In the genomic region with DNA sequence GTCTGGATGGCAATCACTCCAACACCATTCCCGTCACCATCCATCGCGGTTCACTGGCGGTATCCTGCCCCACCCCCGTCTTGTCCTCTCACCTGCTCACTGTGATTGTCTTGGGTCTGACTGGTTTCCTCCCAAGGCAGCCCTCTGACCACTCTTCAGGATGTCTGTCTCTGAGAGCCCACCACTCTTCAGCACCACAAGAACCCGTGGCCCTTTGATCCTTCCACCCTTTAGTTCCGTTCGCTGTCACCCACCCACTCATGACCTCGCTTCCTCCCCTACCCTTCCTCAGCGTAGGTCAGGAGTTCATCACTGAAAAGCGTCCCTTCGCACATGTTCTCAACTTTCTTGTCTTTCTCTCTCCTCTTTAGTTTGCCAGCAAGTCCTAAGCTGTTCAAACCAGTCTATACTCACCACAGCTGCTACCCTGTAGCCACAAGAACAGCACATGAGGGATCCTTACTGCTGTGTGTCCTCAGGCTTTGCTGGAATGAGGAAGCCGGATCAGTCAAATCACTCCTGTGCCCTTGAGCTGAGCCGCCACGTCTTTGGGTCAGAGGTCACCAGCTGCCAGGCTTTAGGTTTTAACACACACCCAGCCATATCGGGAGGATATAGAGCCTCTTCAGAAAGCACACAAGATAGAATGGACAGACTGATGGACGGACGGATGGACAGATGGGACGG, we compare ENCODE assay signal across 10 mouse cellular contexts. TPM values are rescaled to one million over a fixed set of nuclear protein-coding genes. Genes with fewer than 3 reads are reported as not detected.
DNase-seq lines count a peak whose midpoint lies in the region; ATAC-seq lines count a peak whose summit lies in the region.
"Had no signal": no experiment of that assay in that cellular context is flagged by ENCODE, and none has a peak within 500 bp of the region (broad histone marks: within the 10 kb centered on the region; RNA-seq: fewer than 3 reads in every experiment).

No protein-coding gene starts in this region.

- DNase-seq in limb, embryonic 10.5 days (ENCODE audit: low spot score): no peak
- peak; percentile 9 to 22 for DNase-seq in CD8-positive naive resting alpha-beta T cell, adult 2 months (ENCODE audit: low read depth in 2 of 2, low spot score in 2 of 2)
- no peak for DNase-seq in right cerebral cortex, postnatal 25 days
- DNase-seq in heart, adult 11 months: no peak
- no peak for DNase-seq in ovary, postnatal 14 days (ENCODE audit: low spot score)
- DNase-seq: heart, adult 18-20 months; liver, embryonic 13.5 days had no signal

- H3K4me2 ChIP-seq in limb, embryonic 12.5 days: no peak overlapping the region
- H3K4me2 ChIP-seq: liver, embryonic 13.5 days had no signal

- no peaks in the 10 kb centered on the region for H3K36me3 ChIP-seq in limb, embryonic 12.5 days
- H3K36me3 ChIP-seq in limb, embryonic 10.5 days: no peaks in the 10 kb centered on the region
- H3K36me3 ChIP-seq: liver, embryonic 13.5 days had no signal

- no peaks in the 10 kb centered on the region for H3K27me3 ChIP-seq in limb, embryonic 12.5 days
- H3K27me3 ChIP-seq in limb, embryonic 10.5 days (ENCODE audit: low read depth, poor library complexity, severe bottlenecking): no peaks in the 10 kb centered on the region
- H3K27me3 ChIP-seq: liver, embryonic 13.5 days had no signal

- H3K9me3 ChIP-seq in limb, embryonic 12.5 days: no peaks in the 10 kb centered on the region
- no peaks in the 10 kb centered on the region for H3K9me3 ChIP-seq in limb, embryonic 10.5 days (replicated peaks)
- H3K9me3 ChIP-seq: liver, embryonic 13.5 days had no signal

- H3K27ac ChIP-seq in limb, embryonic 12.5 days: no peak overlapping the region
- H3K27ac ChIP-seq in limb, embryonic 10.5 days: no peak overlapping the region
- peak overlapping the region; percentile 40 for H3K27ac ChIP-seq in brown adipose tissue, adult 24 weeks (replicated peaks; ENCODE audit: low read depth, low read length)
- H3K27ac ChIP-seq: liver, embryonic 13.5 days had no signal

- ATAC-seq in limb, embryonic 12.5 days (ENCODE audit: insufficient number of reproducible peaks, insufficient read depth, low FRiP score, low TSS enrichment, low read depth): peak; percentile 45; the same call in 1 of the 2 replicates
- ATAC-seq in neutrophil, adult 5-6 weeks (ENCODE audit: extremely low read depth, insufficient number of reproducible peaks, low FRiP score, poor library complexity, severe bottlenecking): peak; percentile 7; the same call in 1 of the 2 replicates

- 73% methylated on average over 19 of the region's 19 CpGs for WGBS in limb, embryonic 12.5 days
- 75% methylated on average over 19 of the region's 19 CpGs for WGBS in limb, embryonic 10.5 days

- H3K9ac ChIP-seq in limb, embryonic 12.5 days (replicated peaks): no peak overlapping the region
- H3K9ac ChIP-seq: liver, embryonic 13.5 days had no signal

- H3K4me3 ChIP-seq in limb, embryonic 12.5 days (replicated peaks): no peak overlapping the region
- no peak overlapping the region for H3K4me3 ChIP-seq in limb, embryonic 10.5 days
- no peak overlapping the region for H3K4me3 ChIP-seq in brown adipose tissue, adult 24 weeks (ENCODE audit: insufficient read depth, low read depth, low read length)
- H3K4me3 ChIP-seq: liver, embryonic 13.5 days had no signal

- H3K4me1 ChIP-seq in limb, embryonic 12.5 days (replicated peaks): 0 out of 2 replicates have a peak, but pooled peaks cover 7% of the 10 kb centered on the region
- H3K4me1 ChIP-seq in limb, embryonic 10.5 days: peaks cover 11% of the 10 kb centered on the region
- H3K4me1 ChIP-seq in brown adipose tissue, adult 24 weeks (ENCODE audit: control insufficient read depth, insufficient read depth, insufficient read length, low read length): peaks cover 5% of the 10 kb centered on the region; the same call in 1 of the 2 replicates

RNA-seq across cellular contexts. Expression of a gene that starts 32.3 kb away (rescaled TPM):
- 834 and 852 TPM in 2 replicates for polyA plus RNA-seq in limb, embryonic 12.5 days (2016; fragmentation: Nextera tagmentation; extraction: Ambion mirVana)
- polyA plus RNA-seq in limb, embryonic 10.5 days (2016; fragmentation: Nextera tagmentation; extraction: Ambion mirVana): 882 and 949 TPM in 2 replicates
- 33.3 and 35.9 TPM in 2 replicates for polyA plus RNA-seq in brown adipose tissue, adult 24 weeks (2012; ENCODE audit: insufficient read depth, insufficient read length, missing spikeins)
- 294 and 322 TPM in 2 replicates for total RNA-seq in neutrophil, adult 5-6 weeks (2017)

RNA-seq across cellular contexts. Expression of a gene that starts 32.4 kb away (rescaled TPM):
- polyA plus RNA-seq in limb, embryonic 12.5 days (2016; fragmentation: Nextera tagmentation; extraction: Ambion mirVana): not detected in 2 replicates
- 0.09 and 0.24 TPM in 2 replicates for polyA plus RNA-seq in limb, embryonic 10.5 days (2016; fragmentation: Nextera tagmentation; extraction: Ambion mirVana)
- polyA plus RNA-seq in brown adipose tissue, adult 24 weeks (2012; ENCODE audit: insufficient read depth, insufficient read length, missing spikeins): not detected in 2 replicates
- not detected in 2 replicates for total RNA-seq in neutrophil, adult 5-6 weeks (2017)
- polyA plus RNA-seq: liver, embryonic 13.5 days had no signal

RNA-seq across cellular contexts. Expression of a gene that starts 47.6 kb away (rescaled TPM):
- 14.9 and 15.3 TPM in 2 replicates for polyA plus RNA-seq in limb, embryonic 12.5 days (2016; fragmentation: Nextera tagmentation; extraction: Ambion mirVana)
- polyA plus RNA-seq in limb, embryonic 10.5 days (2016; fragmentation: Nextera tagmentation; extraction: Ambion mirVana): 11.5 and 12.8 TPM in 2 replicates
- 61.2 and 63.9 TPM in 2 replicates for polyA plus RNA-seq in brown adipose tissue, adult 24 weeks (2012; ENCODE audit: insufficient read depth, insufficient read length, missing spikeins)
- 10.8 and 15.5 TPM in 2 replicates for total RNA-seq in neutrophil, adult 5-6 weeks (2017)

RNA-seq across cellular contexts. Expression of a gene that starts 49.4 kb away (rescaled TPM):
- polyA plus RNA-seq in limb, embryonic 12.5 days (2016; fragmentation: Nextera tagmentation; extraction: Ambion mirVana): 36.2 and 41.1 TPM in 2 replicates
- 52.2 and 56.9 TPM in 2 replicates for polyA plus RNA-seq in limb, embryonic 10.5 days (2016; fragmentation: Nextera tagmentation; extraction: Ambion mirVana)
- polyA plus RNA-seq in brown adipose tissue, adult 24 weeks (2012; ENCODE audit: insufficient read depth, insufficient read length, missing spikeins): 4.9 and 8.4 TPM in 2 replicates
- 6.6 and 8.3 TPM in 2 replicates for total RNA-seq in neutrophil, adult 5-6 weeks (2017)

Comparison
In these comparisons a context has a peak if more than half of its experiments do, and no peak if none do; other contexts are left out.
1. DNase-seq: peak in CD8-positive naive resting alpha-beta T cell, adult 2 months (2 of 2); none in limb, embryonic 10.5 days (single experiment), right cerebral cortex, postnatal 25 days (single experiment), heart, adult 11 months (single experiment) and ovary, postnatal 14 days (single experiment).
2. RNA of a gene that starts 32.3 kb away (polyA plus RNA-seq): 882 to 949 TPM in limb, embryonic 10.5 days and 834 to 852 TPM in limb, embryonic 12.5 days; 33.3 to 35.9 TPM in brown adipose tissue, adult 24 weeks; every median in the first group is over 10 times any median in the second.